Mouse (Mus musculus) activated CD4-positive, CD25-positive, alpha-beta regulatory T cell, adult 4 months (primary cell): Measurements from ENCODE around the gene Nubpl. TPM values are rescaled to one million over a fixed set of nuclear protein-coding genes. Genes with fewer than 3 reads are reported as not detected.
A peak's percentile ranks its signal among the peaks of the same experiment; 100 is the strongest.
"Not testable (repeated sequence)": the region's sequence is repeated elsewhere in the genome, so short reads cannot be mapped to it uniquely, and the experiment has no call there.

ENCODE experiments used
- ATAC-seq: one replicate; pipeline ENCODE4 v1.8.0; 2017
- polyA plus RNA-seq, 2 experiments: library from polyadenylated mRNA; unstranded; fragments of 100-300 nt; shearing (Covaris generic); gene quantifications; one replicate each; pipeline ENCODE4 v1.2.1; 2017

The Nubpl gene
- 1 to 10 TPM; 3.9 to 4.4 TPM for polyA plus RNA-seq

- ATAC-seq = peak; percentile 99
Observed at GRCm38 (mm10) chr12:52097650-52098070, at the start of gene Nubpl. TSS of gene Nubpl (plus strand) at chr12:52097737.

GRCm38 (mm10) chr12:52049324-52049723, 48.2 kb upstream of the Nubpl start:
- ATAC-seq = no peak

- ATAC-seq = not testable (repeated sequence)
Observed at GRCm38 (mm10) chr12:52079296-52079695, 18.2 kb upstream of the Nubpl start.

- ATAC-seq = peak; percentile 6
Observed at GRCm38 (mm10) chr12:52097049-52097649, 388 bp upstream of the Nubpl start.

- no peak for ATAC-seq
Observed at GRCm38 (mm10) chr12:52120276-52120675, 22.7 kb downstream of the Nubpl start.

- ATAC-seq = no peak
Observed at GRCm38 (mm10) chr12:52126407-52126806, 28.9 kb downstream of the Nubpl start.

- ATAC-seq = no peak
Observed at GRCm38 (mm10) chr12:52129072-52129471, 31.5 kb downstream of the Nubpl start.

GRCm38 (mm10) chr12:52132256-52132655, 34.7 kb downstream of the Nubpl start:
- ATAC-seq = no peak

- no peak for ATAC-seq
Observed at GRCm38 (mm10) chr12:52138296-52138695, 40.8 kb downstream of the Nubpl start.

- no peak for ATAC-seq
Observed at GRCm38 (mm10) chr12:52146639-52147038, 49.1 kb downstream of the Nubpl start.

- ATAC-seq = no peak
Observed at GRCm38 (mm10) chr12:52149448-52149847, 51.9 kb downstream of the Nubpl start.

GRCm38 (mm10) chr12:52152071-52152470, 54.5 kb downstream of the Nubpl start:
- ATAC-seq = no peak

- no peak for ATAC-seq
Observed at GRCm38 (mm10) chr12:52154906-52155305, 57.4 kb downstream of the Nubpl start.

- no peak for ATAC-seq
Observed at GRCm38 (mm10) chr12:52164414-52164813, 66.9 kb downstream of the Nubpl start.

GRCm38 (mm10) chr12:52186205-52186793, 88.8 kb downstream of the Nubpl start:
- ATAC-seq = no peak

- no peak for ATAC-seq
Observed at GRCm38 (mm10) chr12:52186963-52187590, 89.5 kb downstream of the Nubpl start.

GRCm38 (mm10) chr12:52198471-52198870, 100.9 kb downstream of the Nubpl start:
- ATAC-seq = no peak

- ATAC-seq = no peak
Observed at GRCm38 (mm10) chr12:52209121-52209610, 111.6 kb downstream of the Nubpl start.

GRCm38 (mm10) chr12:52211144-52211543, 113.6 kb downstream of the Nubpl start:
- no peak for ATAC-seq

GRCm38 (mm10) chr12:52214837-52215236, 117.3 kb downstream of the Nubpl start:
- ATAC-seq = no peak

- ATAC-seq = no peak
Observed at GRCm38 (mm10) chr12:52224954-52225353, 127.4 kb downstream of the Nubpl start.

- no peak for ATAC-seq
Observed at GRCm38 (mm10) chr12:52228746-52229145, 131.2 kb downstream of the Nubpl start.

GRCm38 (mm10) chr12:52231929-52232328, 134.4 kb downstream of the Nubpl start:
- not testable (repeated sequence) for ATAC-seq

GRCm38 (mm10) chr12:52242712-52243111, 145.2 kb downstream of the Nubpl start:
- ATAC-seq = no peak
